Mouse (Mus musculus) embryonic facial prominence, embryonic 11.5 days (tissue): ENCODE results near the gene Tesk2. TPM values are rescaled to one million over a fixed set of nuclear protein-coding genes. Genes with fewer than 3 reads are reported as not detected.
A peak's percentile ranks its signal among the peaks of the same experiment; 100 is the strongest.

Source experiments
- ATAC-seq: fragments of 200-750 bp; cut with Nextera tagmentation; replicated peaks from 2 replicates; pipeline ENCODE4 v1.8.0; 2017; ENCODE audit warnings: low read depth; ENCODE audit not compliant: insufficient number of reproducible peaks, low FRiP score, low TSS enrichment
- DNase-seq: peaks from one replicate; pipeline ENCODE4 v3.0.0-alpha.2; 2015; ENCODE audit warnings: low spot score
- H3K27ac ChIP-seq: fragments of 300-500 bp; sonication (generic); replicated peaks from 2 replicates; pipeline ENCODE4 v1.5.1; 2014; ENCODE audit warnings: mild to moderate bottlenecking, low read depth, low read length, control low read depth
- H3K27me3 ChIP-seq: fragments of 300-500 bp; sonication (generic); 2 replicates; pipeline ENCODE4 v1.6.1; 2014; ENCODE audit warnings: mild to moderate bottlenecking, low read length, moderate library complexity, mixed read lengths; ENCODE audit not compliant: control insufficient read depth, insufficient read depth
- H3K36me3 ChIP-seq: fragments of 300-500 bp; sonication (generic); replicated peaks from 2 replicates; pipeline ENCODE4 v1.6.1; 2014; ENCODE audit warnings: low read depth, mild to moderate bottlenecking, low read length, moderate library complexity, mixed read lengths; ENCODE audit not compliant: control insufficient read depth, insufficient read depth
- H3K4me1 ChIP-seq: fragments of 300-500 bp; sonication (generic); 2 replicates; pipeline ENCODE4 v1.6.1; 2014; ENCODE audit warnings: low read length, mixed read lengths; ENCODE audit not compliant: control insufficient read depth, insufficient read depth
- H3K4me2 ChIP-seq: fragments of 300-500 bp; sonication (generic); 2 replicates; pipeline ENCODE4 v1.6.1; 2014; ENCODE audit warnings: low read depth, mild to moderate bottlenecking, control low read depth, low read length, moderate library complexity
- H3K4me3 ChIP-seq: fragments of 300-500 bp; sonication (generic); 2 replicates; pipeline ENCODE4 v1.5.1; 2014; ENCODE audit warnings: low read depth, low read length, control low read depth
- H3K9ac ChIP-seq: fragments of 300-500 bp; sonication (generic); replicated peaks from 2 replicates; pipeline ENCODE4 v1.6.1; 2014; ENCODE audit warnings: mild to moderate bottlenecking, control low read depth, low read length
- H3K9me3 ChIP-seq: fragments of 300-500 bp; sonication (generic); replicated peaks from 2 replicates; pipeline ENCODE4 v1.6.1; 2016; ENCODE audit warnings: mild to moderate bottlenecking, low read length, inconsistent platforms, mixed read lengths; ENCODE audit not compliant: control insufficient read depth
- WGBS: fragments of 180-500 bp; shearing (Covaris S2); extraction: QIAGEN DNeasy Blood & Tissue Kit; methylation state at CpG from one replicate; pipeline ENCODE4 v1.1.7; 2014; 5-methylcytosine and 5-hydroxymethylcytosine counted together
- polyA plus RNA-seq: library from polyadenylated mRNA; unstranded; fragments of >200 nt; fragmentation: Nextera tagmentation; extraction: Ambion mirVana; gene quantifications from 2 replicates; pipeline ENCODE4 v1.2.1, GENCODE M21; 2014

The Tesk2 gene
- polyA plus RNA-seq, 1 experiment from 2014 or later = 12.9 TPM

DNA sequence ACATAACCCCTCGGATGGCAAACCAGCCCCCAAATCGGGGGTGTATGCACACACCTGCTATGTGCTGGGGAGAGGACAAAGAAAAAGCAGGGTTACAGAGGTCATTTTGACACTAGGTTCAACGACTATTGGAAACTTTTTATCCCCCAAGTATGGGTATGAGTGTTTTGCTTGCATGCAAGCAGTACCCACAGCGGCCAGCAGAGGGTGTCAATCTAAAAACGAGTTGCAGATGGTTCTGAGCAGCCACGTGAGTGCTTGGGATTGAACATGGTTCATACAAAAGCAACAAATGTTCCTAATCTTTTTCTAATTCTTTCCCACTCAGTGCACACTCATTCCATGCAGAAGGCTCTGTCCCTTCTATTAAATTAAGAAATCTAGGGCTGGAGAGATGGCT lies 16.9 kb upstream of the Tesk2 start:
- Histone ChIP-seq H3K9me3 (no peaks in the 10 kb centered on the region), H3K27me3 (no peaks in the 10 kb centered on the region), H3K4me1 (no peaks in the 10 kb centered on the region), H3K36me3 (peaks cover 2% of the 10 kb centered on the region), H3K4me3 (no peak overlapping the region), H3K9ac (no peak overlapping the region), H3K27ac (no peak overlapping the region), H3K4me2 (no peak overlapping the region)
- ATAC-seq (no peak), DNase-seq (peak; percentile 79)
- WGBS = 38% methylated on average over 6 of the region's 6 CpGs

DNA sequence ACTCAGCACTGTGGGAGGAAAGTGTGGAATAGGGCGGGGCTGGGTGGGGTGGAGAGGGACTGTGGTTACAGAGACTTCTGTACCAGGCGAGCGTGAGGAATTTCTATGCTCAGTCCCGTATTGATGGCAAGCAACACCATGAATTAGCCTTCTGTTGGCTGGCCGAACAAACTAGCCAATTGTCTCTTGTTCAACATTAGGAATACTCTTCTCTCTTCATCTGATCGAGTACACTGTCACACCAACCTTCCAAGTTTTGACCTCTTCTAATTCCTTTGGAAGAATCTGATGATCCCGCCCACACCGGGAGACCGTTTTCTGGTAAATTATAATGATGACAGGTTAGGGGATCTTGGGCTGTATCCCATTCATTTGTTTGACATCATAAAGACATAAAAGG lies 13.1 kb upstream of the Tesk2 start:
- DNase-seq = no peak
- H3K36me3 ChIP-seq = no peaks in the 10 kb centered on the region
- ATAC-seq = no peak
- H3K27ac ChIP-seq = no peak overlapping the region
- no peaks in the 10 kb centered on the region for H3K9me3 ChIP-seq
- peak overlapping the region; percentile 37 for H3K4me2 ChIP-seq
- WGBS = 17% methylated on average over 9 of the region's 9 CpGs
- no peaks in the 10 kb centered on the region for H3K27me3 ChIP-seq
- H3K4me1 ChIP-seq = no peaks in the 10 kb centered on the region; the same call in 1 of the 2 replicates
- H3K4me3 ChIP-seq = peak overlapping the region; percentile 47
- H3K9ac ChIP-seq = peak overlapping the region; percentile 58; the same call in 1 of the 2 replicates

DNA sequence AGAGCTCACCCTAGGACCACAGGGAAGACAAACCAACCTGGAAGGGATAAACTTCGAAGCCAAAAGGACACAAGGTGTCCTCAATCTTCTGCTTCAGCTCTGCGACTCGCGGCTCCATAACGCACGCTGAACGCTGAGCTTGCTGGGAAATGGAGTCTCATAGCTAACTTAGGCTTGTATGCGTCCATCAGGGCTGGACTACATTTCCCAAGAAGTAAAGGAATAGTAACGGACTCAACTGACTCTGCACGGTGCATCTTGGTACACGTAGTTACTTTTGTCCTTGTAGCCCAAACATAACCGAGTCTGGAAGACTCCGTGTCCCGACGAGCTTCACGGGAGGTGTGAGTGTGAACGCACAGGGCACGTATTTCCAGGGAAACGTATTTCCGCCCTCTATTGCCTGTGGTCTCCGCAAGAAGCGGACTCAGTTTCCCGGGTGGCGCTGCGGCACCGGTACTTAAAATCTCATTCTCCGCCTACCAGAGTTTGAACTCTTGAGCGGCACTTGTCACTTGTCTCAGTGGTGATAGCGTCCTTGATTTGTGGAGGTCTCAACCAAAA lies 12.5 kb upstream of the Tesk2 start, which contains the start of the genes Mmachc and Ccdc163:
TSS of gene Mmachc (minus strand) at position 206 of the 564 bp plus-strand sequence.
TSS of gene Ccdc163 (plus strand) at position 309 of the 564 bp plus-strand sequence.
- Histone ChIP-seq H3K36me3 (no peaks in the 10 kb centered on the region), H3K9ac (peak within 1 kb of the TSS; percentile 58), H3K4me1 (no peaks in the 10 kb centered on the region; the same call in 1 of the 2 replicates), H3K27me3 (no peaks in the 10 kb centered on the region), H3K9me3 (no peaks in the 10 kb centered on the region), H3K4me3 (peak within 1 kb of the TSS; percentile 48), H3K4me2 (peak within 1 kb of the TSS; percentile 67), H3K27ac (no peak within 1 kb of the TSS)
- WGBS = 0% methylated on average over 29 of the region's 29 CpGs
- peak; percentile 96 for DNase-seq
- peak; percentile 99 for ATAC-seq

DNA sequence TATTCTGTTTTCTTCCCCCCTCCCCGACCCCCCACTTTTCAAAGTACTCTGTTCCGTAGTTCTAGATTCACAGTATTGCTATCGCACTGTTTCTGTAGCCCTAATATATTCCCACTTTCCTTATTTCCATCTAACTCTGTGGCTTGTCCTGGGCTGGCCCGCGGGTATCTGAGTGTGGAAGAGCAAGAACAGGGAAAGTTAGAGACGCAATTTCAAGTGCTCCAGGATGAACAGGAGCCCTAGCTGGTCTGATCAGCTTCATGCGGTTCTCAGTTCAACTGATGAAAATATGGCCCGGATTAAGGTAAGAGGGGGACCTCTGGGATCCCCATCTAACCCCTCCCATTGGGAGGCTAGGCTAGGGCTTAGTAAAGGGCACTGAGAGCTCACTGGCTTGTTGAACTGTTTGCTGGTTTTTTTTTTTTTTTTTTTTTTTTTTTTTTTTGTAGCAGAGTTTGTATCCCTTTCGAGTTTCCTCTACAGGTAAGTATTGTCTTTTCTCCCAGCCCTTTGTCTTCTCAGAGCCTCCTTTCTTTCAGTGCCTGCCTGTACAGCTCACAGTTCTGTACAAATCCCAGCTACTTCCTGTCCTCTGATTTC lies 11.9 kb upstream of the Tesk2 start:
- peak overlapping the region; percentile 48 for H3K4me3 ChIP-seq
- no peaks in the 10 kb centered on the region for H3K36me3 ChIP-seq
- WGBS = 8% methylated on average over 9 of the region's 9 CpGs
- ATAC-seq = no peak
- H3K4me2 ChIP-seq = peak overlapping the region; percentile 67
- H3K27me3 ChIP-seq = no peaks in the 10 kb centered on the region
- no peak for DNase-seq
- H3K4me1 ChIP-seq = no peaks in the 10 kb centered on the region; the same call in 1 of the 2 replicates
- no peaks in the 10 kb centered on the region for H3K9me3 ChIP-seq
- H3K27ac ChIP-seq = no peak overlapping the region
- peak overlapping the region; percentile 57 for H3K9ac ChIP-seq

DNA sequence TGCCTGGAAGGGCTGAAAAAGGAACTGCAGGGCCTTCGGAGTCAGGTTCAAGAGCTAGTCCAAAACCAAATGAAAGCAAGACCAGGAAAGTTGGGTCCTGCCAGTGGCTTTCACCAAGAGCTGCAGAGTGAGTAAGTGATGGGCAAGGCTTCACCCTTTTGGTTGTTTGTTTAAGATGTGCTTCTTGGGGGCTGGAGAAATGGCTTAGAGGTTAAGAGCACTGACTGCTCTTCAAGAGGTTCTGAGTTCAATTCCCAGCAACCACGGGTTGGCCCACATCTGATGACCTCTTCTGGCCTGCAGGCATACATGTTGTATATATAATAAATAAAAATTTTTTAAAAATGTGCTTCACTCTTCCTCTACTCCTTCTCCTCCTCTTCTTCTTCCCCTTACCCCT lies 10.6 kb upstream of the Tesk2 start:
- WGBS = 91% methylated on average over 2 of the region's 2 CpGs
- DNase-seq = no peak

DNA sequence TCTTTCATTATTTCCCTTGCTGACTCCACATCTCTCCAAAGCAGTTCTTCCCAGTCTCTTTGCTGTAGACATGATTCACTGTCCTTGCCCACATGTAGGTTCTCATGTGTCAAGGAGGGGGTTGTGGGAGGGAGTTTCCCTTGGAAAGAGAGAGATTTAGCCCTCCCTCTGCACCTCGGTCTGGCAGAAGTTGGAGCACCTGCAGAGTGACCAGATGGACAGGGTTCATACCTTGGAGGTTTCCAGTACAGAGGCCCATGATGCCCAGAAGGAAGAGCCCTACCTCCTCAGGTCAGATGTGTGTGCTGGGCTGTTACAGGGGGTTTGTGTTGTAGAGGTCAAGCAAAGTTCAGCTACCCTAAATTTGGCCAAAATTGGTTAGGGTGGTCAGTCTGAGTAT lies 8.2 kb upstream of the Tesk2 start:
- H3K4me2 ChIP-seq = no peak overlapping the region
- ATAC-seq = no peak
- no peaks in the 10 kb centered on the region for H3K36me3 ChIP-seq
- H3K4me3 ChIP-seq = no peak overlapping the region
- no peaks in the 10 kb centered on the region; the same call in 1 of the 2 replicates for H3K4me1 ChIP-seq
- no peak overlapping the region for H3K27ac ChIP-seq
- 87% methylated on average over 1 of the region's 1 CpGs for WGBS
- H3K9ac ChIP-seq = no peak overlapping the region
- H3K27me3 ChIP-seq = no peaks in the 10 kb centered on the region
- no peaks in the 10 kb centered on the region for H3K9me3 ChIP-seq
- no peak for DNase-seq

More for the DNA sequence above, 10.6 kb upstream of the Tesk2 start:
- Histone ChIP-seq H3K27me3 (no peaks in the 10 kb centered on the region), H3K4me2 (no peak overlapping the region), H3K9me3 (no peaks in the 10 kb centered on the region), H3K27ac (no peak overlapping the region), H3K4me3 (no peak overlapping the region), H3K4me1 (no peaks in the 10 kb centered on the region; the same call in 1 of the 2 replicates), H3K36me3 (no peaks in the 10 kb centered on the region), H3K9ac (no peak overlapping the region)
- ATAC-seq = no peak

DNA sequence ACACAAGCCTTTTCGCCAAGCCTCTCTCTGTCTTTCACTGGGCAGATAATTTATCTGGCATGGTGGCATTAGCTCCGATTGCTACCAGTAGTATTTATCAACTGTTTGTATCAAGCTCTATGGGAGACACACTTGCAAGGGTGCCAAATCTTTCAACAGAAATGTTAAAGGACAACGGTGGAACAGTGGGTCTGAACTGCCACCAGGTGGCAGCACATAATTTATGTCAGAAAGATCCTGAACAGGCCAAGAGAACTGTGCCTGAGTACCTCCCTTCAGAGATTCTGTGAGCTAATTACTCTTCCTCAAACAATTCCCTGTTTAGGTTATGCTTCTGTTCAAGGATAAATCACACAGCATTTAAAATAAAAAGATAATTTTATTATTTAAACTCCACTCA lies 1.4 kb upstream of the Tesk2 start:
- no peaks in the 10 kb centered on the region for H3K9me3 ChIP-seq
- H3K36me3 ChIP-seq = no peaks in the 10 kb centered on the region
- no peak overlapping the region for H3K27ac ChIP-seq
- no peak overlapping the region for H3K4me3 ChIP-seq
- DNase-seq (peak; percentile 86), ATAC-seq (no peak)
- H3K4me1 ChIP-seq = no peaks in the 10 kb centered on the region
- H3K9ac ChIP-seq = no peak overlapping the region
- no peaks in the 10 kb centered on the region for H3K27me3 ChIP-seq
- no peak overlapping the region for H3K4me2 ChIP-seq
- 15% methylated on average over 3 of the region's 3 CpGs for WGBS

DNA sequence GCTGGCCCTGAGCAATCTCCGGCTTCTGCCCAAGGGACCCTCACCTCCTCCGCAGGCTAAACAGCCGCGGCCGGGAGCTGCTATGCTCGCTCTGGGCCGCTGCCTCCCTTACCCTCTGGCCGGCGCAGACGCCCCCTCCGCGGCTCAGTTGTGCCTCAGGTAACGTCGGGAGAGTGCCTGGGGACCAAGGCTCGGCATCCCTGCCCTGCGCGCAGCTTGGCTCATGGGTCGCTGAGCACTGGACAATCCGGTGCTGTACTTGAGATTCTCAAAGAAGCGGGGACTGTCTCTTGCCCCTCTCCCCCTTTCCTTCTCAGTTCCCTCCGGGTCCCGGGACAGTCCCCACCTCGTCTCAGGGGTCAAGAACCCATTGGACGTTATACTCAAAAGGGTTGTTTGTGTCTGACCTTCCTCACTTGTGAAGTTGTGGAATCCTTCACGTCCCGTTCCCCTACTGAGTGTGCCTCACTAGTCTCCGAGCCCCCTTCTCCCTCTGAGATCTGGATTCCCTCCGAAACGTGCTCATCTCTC lies 415 bp downstream of the Tesk2 start:
- under 1% methylated on average over 28 of the region's 29 CpGs for WGBS
- ATAC-seq = no peak

More for the DNA sequence above, 415 bp downstream of the Tesk2 start:
- Histone ChIP-seq H3K27me3 (no peaks in the 10 kb centered on the region), H3K4me1 (no peaks in the 10 kb centered on the region), H3K4me3 (peak overlapping the region; percentile 85), H3K27ac (0 out of 2 replicates have a peak overlapping the region, but pooled peaks have one; percentile 65), H3K4me2 (peak overlapping the region; percentile 88), H3K9ac (peak overlapping the region; percentile 86), H3K9me3 (no peaks in the 10 kb centered on the region), H3K36me3 (no peaks in the 10 kb centered on the region)
- DNase-seq = peak; percentile 29
